Mouse (Mus musculus) testis, adult 2 months (tissue): ENCODE results near the gene Pik3c2g.

Experiments
- CTCF ChIP-seq: fragments of 200-500 bp; IDR thresholded peaks from 2 replicates; pipeline ENCODE4 v1.5.1; 2012; ENCODE audit warnings: low read depth, mild to moderate bottlenecking, inconsistent platforms, low read length, moderate library complexity; ENCODE audit not compliant: control insufficient read depth, insufficient read depth, insufficient replicate concordance
- POLR2A ChIP-seq: fragments of 200-500 bp; IDR thresholded peaks from 2 replicates; pipeline ENCODE4 v1.6.1; 2012; ENCODE audit warnings: low read depth, mild to moderate bottlenecking, inconsistent platforms, low read length, moderate library complexity; ENCODE audit not compliant: control insufficient read depth

GRCm38 (mm10) chr6:139899630-139900151, 312.7 kb downstream of the Pik3c2g start:
- no peak for TF ChIP-seq CTCF
- TF ChIP-seq POLR2A: no peak
